Mouse (Mus musculus): ENCODE data around the gene Creld2.

DNA sequence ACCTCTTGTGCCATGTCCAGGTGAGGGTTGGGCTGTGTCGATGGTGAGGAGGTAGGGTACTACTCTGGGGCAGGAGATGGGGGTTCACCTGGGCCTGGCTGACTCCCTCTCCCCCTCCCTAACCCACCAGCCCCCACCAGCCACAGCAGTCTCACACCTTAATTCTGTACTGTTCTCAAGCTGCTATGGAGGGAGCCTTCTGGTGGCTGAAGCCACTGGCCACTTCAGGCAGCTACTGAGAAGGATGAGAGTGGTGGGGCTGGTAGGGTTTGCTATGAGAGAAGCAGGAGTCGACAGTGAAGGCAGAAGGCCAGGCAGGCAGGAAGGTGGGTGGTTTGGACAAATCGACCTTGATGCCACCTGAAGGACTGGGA lies 22.8 kb downstream of the Creld2 start:
- TF ChIP-seq POLR2A (IDR thresholded peaks at IDR 0.05; ENCODE audit: control insufficient read depth, low read depth, low read length) (no peak), CTCF (IDR thresholded peaks at IDR 0.05; ENCODE audit: control insufficient read depth, insufficient read depth, insufficient replicate concordance, low read depth, low read length) (no peak)

Measured in testis, adult 2 months (tissue).